Mouse (Mus musculus): Measurements from ENCODE around the gene Card14. TPM values are rescaled to one million over a fixed set of nuclear protein-coding genes. Genes with fewer than 3 reads are reported as not detected.

Gene Card14
- total RNA-seq, 4 experiments from 2014 or later, result 0.13 to 0.14 TPM; not detected in 2

GRCm38 (mm10) chr11:119394210-119394609 lies 86.6 kb downstream of the Card14 start:
- DNase-seq (ENCODE audit: low spot score), result no peak

Small RNA genes lying within 50 kb of the gene (microRNA-seq; reads per million reads assigned to microRNA genes)
- gene Mir1932, result not detected

Other genes starting within 250 kb of the Card14 start
- 10 to 100 TPM in 1 of 4 experiments, 1 to 10 TPM in 3; 5.2 to 12.8 (median 8.4) TPM for gene Cbx4, start 221.5 kb upstream of the Card14 start, total RNA-seq (2022)
- gene Tbc1d16, start 79.3 kb upstream of the Card14 start, total RNA-seq (2022), result 10 to 100 TPM; 60.3 to 72.2 (median 64.4) TPM
- gene Ccdc40, start 79.2 kb upstream of the Card14 start, total RNA-seq (2022), result under 1 TPM in 1 of 4 experiments, not detected in 3; 0.20 TPM
- 100 to 1,000 TPM; 108 to 126 (median 114) TPM for gene Gaa, start 39.9 kb upstream of the Card14 start, total RNA-seq (2022)
- 10 to 100 TPM; 57.7 to 77.2 (median 66.8) TPM for gene Eif4a3, start 7.7 kb upstream of the Card14 start, total RNA-seq (2022)
- 1 to 10 TPM; 4.6 to 5.6 (median 5.3) TPM for gene Sgsh, start 47.8 kb downstream of the Card14 start, total RNA-seq (2022)
- 1 to 10 TPM; 2.3 to 4.6 (median 3.1) TPM for gene Slc26a11, start 47.8 kb downstream of the Card14 start, total RNA-seq (2022)
- gene Rnf213, start 85.3 kb downstream of the Card14 start, total RNA-seq (2022), result 10 to 100 TPM; 11.1 to 16.0 (median 13.2) TPM
- gene Endov, start 183.6 kb downstream of the Card14 start, total RNA-seq (2022), result 10 to 100 TPM in 1 of 4 experiments, 1 to 10 TPM in 3; 7.2 to 13.2 (median 7.9) TPM
- under 1 TPM; 0.09 to 0.24 (median 0.16) TPM for gene Nptx1, start 240.0 kb downstream of the Card14 start, total RNA-seq (2022)